Mouse (Mus musculus) limb, embryonic 11.5 days (tissue): Measurements from ENCODE around the gene Rbmxl1. TPM values are rescaled to one million over a fixed set of nuclear protein-coding genes. Genes with fewer than 3 reads are reported as not detected.

Source experiments
- ATAC-seq: fragments of 200-750 bp; cut with Nextera tagmentation; 2 replicates; pipeline ENCODE4 v1.8.0; 2017; ENCODE audit warnings: low read depth; ENCODE audit not compliant: insufficient number of reproducible peaks, low FRiP score, low TSS enrichment
- DNase-seq: peaks from one replicate; pipeline ENCODE4 v3.0.0-alpha.2; 2015; ENCODE audit warnings: low spot score
- H3K27ac ChIP-seq: fragments of 300-500 bp; sonication (generic); replicated peaks from 2 replicates; pipeline ENCODE4 v1.5.1; 2014; ENCODE audit warnings: low read depth, mild to moderate bottlenecking, low read length
- H3K27me3 ChIP-seq: fragments of 300-500 bp; sonication (generic); 2 replicates; pipeline ENCODE4 v1.6.1; 2014; ENCODE audit warnings: mild to moderate bottlenecking, low read length, mixed read lengths; ENCODE audit not compliant: control insufficient read depth, insufficient read depth
- H3K36me3 ChIP-seq: fragments of 300-500 bp; sonication (generic); 2 replicates; pipeline ENCODE4 v1.6.1; 2014; ENCODE audit warnings: mild to moderate bottlenecking, low read length, moderate library complexity, mixed read lengths; ENCODE audit not compliant: control insufficient read depth, insufficient read depth
- H3K4me1 ChIP-seq: fragments of 300-500 bp; sonication (generic); 2 replicates; pipeline ENCODE4 v1.6.1; 2014; ENCODE audit warnings: low read length, mixed read lengths; ENCODE audit not compliant: control insufficient read depth, insufficient read depth
- H3K4me2 ChIP-seq: fragments of 300-500 bp; sonication (generic); 2 replicates; pipeline ENCODE4 v1.6.1; 2014; ENCODE audit warnings: low read depth, mild to moderate bottlenecking, moderate library complexity; ENCODE audit not compliant: severe bottlenecking
- H3K4me3 ChIP-seq: fragments of 300-500 bp; sonication (generic); 2 replicates; pipeline ENCODE4 v1.5.1; 2014; ENCODE audit warnings: low read depth, low read length
- H3K9ac ChIP-seq: fragments of 300-500 bp; sonication (generic); 2 replicates; pipeline ENCODE4 v1.6.1; 2014; ENCODE audit warnings: mild to moderate bottlenecking, low read length
- H3K9me3 ChIP-seq: fragments of 300-500 bp; sonication (generic); 2 replicates; pipeline ENCODE4 v1.6.1; 2016; ENCODE audit warnings: low read length; ENCODE audit not compliant: control insufficient read depth
- WGBS: fragments of 180-500 bp; shearing (Covaris S2); extraction: QIAGEN DNeasy Blood & Tissue Kit; methylation state at CpG from one replicate; pipeline ENCODE4 v1.1.7; 2014; 5-methylcytosine and 5-hydroxymethylcytosine counted together
- polyA plus RNA-seq: library from polyadenylated mRNA; unstranded; fragments of >200 nt; fragmentation: Nextera tagmentation; extraction: Ambion mirVana; gene quantifications from 2 replicates; pipeline ENCODE4 v1.2.1, GENCODE M21; 2014

Rbmxl1 gene
- polyA plus RNA-seq, 1 experiment from 2014 or later, result 429 TPM

- ATAC-seq (no peak), DNase-seq (no peak)
- Histone ChIP-seq H3K27ac (no peak overlapping the region), H3K4me3 (no peak overlapping the region), H3K4me1 (no peaks in the 10 kb centered on the region), H3K36me3 (no peaks in the 10 kb centered on the region), H3K9ac (no peak overlapping the region), H3K27me3 (no peaks in the 10 kb centered on the region), H3K4me2 (no peak overlapping the region), H3K9me3 (no peaks in the 10 kb centered on the region)
- WGBS, result 82% methylated on average over 2 of the region's 2 CpGs
Measured at GRCm38 (mm10) chr8:78463941-78464340, 44.8 kb downstream of the Rbmxl1 start.

- Histone ChIP-seq H3K27ac (no peak overlapping the region), H3K27me3 (no peaks in the 10 kb centered on the region), H3K9ac (no peak overlapping the region), H3K4me2 (no peak overlapping the region), H3K4me1 (no peaks in the 10 kb centered on the region), H3K4me3 (no peak overlapping the region), H3K9me3 (no peaks in the 10 kb centered on the region), H3K36me3 (no peaks in the 10 kb centered on the region)
- DNase-seq (no peak), ATAC-seq (no peak)
- 79% methylated on average over 3 of the region's 3 CpGs for WGBS
Measured at GRCm38 (mm10) chr8:78456441-78456840, 52.3 kb downstream of the Rbmxl1 start.

Other genes with a start within 250 kb of the Rbmxl1 start
- not detected in 2 replicates for gene Pou4f2, start 72.3 kb downstream of the Rbmxl1 start, polyA plus RNA-seq
- gene Slc10a7, start 448 bp upstream of the Rbmxl1 start, polyA plus RNA-seq, result 10.0 and 10.3 TPM in 2 replicates